ENCODE assay signal across 9 mouse cellular contexts in genomic region chr6:136930677-136931076, GRCm38 (mm10). TPM values are rescaled to one million over a fixed set of nuclear protein-coding genes. Genes with fewer than 3 reads are reported as not detected.
A peak's percentile ranks its signal among the peaks of the same experiment; 100 is the strongest.
DNase-seq lines count a peak whose midpoint lies in the region; ATAC-seq lines count a peak whose summit lies in the region.
"Had no signal": no experiment of that assay in that cellular context is flagged by ENCODE, and none has a peak within 500 bp of the region (broad histone marks: within the 10 kb centered on the region; RNA-seq: fewer than 3 reads in every experiment).

No protein-coding gene starts in this region.

- H3K9ac ChIP-seq in kidney, embryonic 15.5 days, result no peak overlapping the region

- peak; percentile 42 for DNase-seq in gastrocnemius, postnatal 25 days
- no peak for DNase-seq in gastrocnemius, postnatal 10 days
- DNase-seq in heart, embryonic 10.5 days (ENCODE audit: low spot score), result peak; percentile 95
- DNase-seq in lung, postnatal 14 days, result peak; percentile 48
- peak; percentile 41 to 74 for DNase-seq in spleen, postnatal 10 days (ENCODE audit: low spot score in 2 of 2)
- no peak for DNase-seq in layer of hippocampus, postnatal 25 days (ENCODE audit: extremely low spot score in 1 of 2, low spot score in 1 of 2)
- DNase-seq in cerebellum, postnatal 25 days, result no peak

- H3K36me3 ChIP-seq in heart, embryonic 10.5 days, result peaks cover 3% of the 10 kb centered on the region; the same call in 1 of the 2 replicates
- H3K36me3 ChIP-seq in kidney, embryonic 15.5 days, result no peaks in the 10 kb centered on the region

- peak; percentile 95 for ATAC-seq in kidney, embryonic 15.5 days (replicated peaks; ENCODE audit: low FRiP score)
- ATAC-seq: Patski had no signal

- H3K9me3 ChIP-seq in heart, embryonic 10.5 days, result no peaks in the 10 kb centered on the region
- H3K9me3 ChIP-seq in kidney, embryonic 15.5 days (replicated peaks), result no peaks in the 10 kb centered on the region

- 11% methylated on average over 12 of the region's 12 CpGs for WGBS in heart, embryonic 10.5 days
- WGBS in kidney, embryonic 15.5 days, result 19% methylated on average over 12 of the region's 12 CpGs

- H3K27me3 ChIP-seq in heart, embryonic 10.5 days (ENCODE audit: insufficient read depth, poor library complexity, severe bottlenecking), result no peaks in the 10 kb centered on the region
- no peaks in the 10 kb centered on the region for H3K27me3 ChIP-seq in kidney, embryonic 15.5 days
- H3K27me3 ChIP-seq: Patski had no signal

- peaks cover 21% of the 10 kb centered on the region for H3K4me1 ChIP-seq in heart, embryonic 10.5 days
- peaks cover 11% of the 10 kb centered on the region for H3K4me1 ChIP-seq in kidney, embryonic 15.5 days

- H3K27ac ChIP-seq in heart, embryonic 10.5 days, result peak overlapping the region; percentile 90
- peak overlapping the region; percentile 69 for H3K27ac ChIP-seq in kidney, embryonic 15.5 days

- H3K4me3 ChIP-seq in heart, embryonic 10.5 days, result peak overlapping the region; percentile 40
- H3K4me3 ChIP-seq in kidney, embryonic 15.5 days (replicated peaks), result no peak overlapping the region; the same call in 1 of the 2 replicates

- H3K4me2 ChIP-seq in kidney, embryonic 15.5 days, result peak overlapping the region; percentile 37

RNA-seq across cellular contexts. Expression of gene Pde6h, which starts 7.0 kb away (rescaled TPM):
- total RNA-seq in gastrocnemius, postnatal 25 days (2021), result not detected
- not detected for total RNA-seq in gastrocnemius, postnatal 10 days (2021)
- not detected in 2 replicates for polyA plus RNA-seq in heart, embryonic 10.5 days (2016; fragmentation: Nextera tagmentation; extraction: Ambion mirVana)
- 0.26 and 0.40 TPM in 2 replicates for polyA plus RNA-seq in kidney, embryonic 15.5 days (2015; fragmentation: Nextera tagmentation; extraction: Ambion mirVana)
- total RNA-seq in layer of hippocampus, postnatal 25 days (2021), result 1 to 10 TPM; 1.2 TPM

RNA-seq across cellular contexts. Expression of gene Erp27, which starts 8.7 kb away (rescaled TPM):
- total RNA-seq in gastrocnemius, postnatal 25 days (2021), result not detected
- under 1 TPM; 0.21 to 0.29 TPM for total RNA-seq in gastrocnemius, postnatal 10 days (2021)
- polyA plus RNA-seq in heart, embryonic 10.5 days (2016; fragmentation: Nextera tagmentation; extraction: Ambion mirVana), result 0.55 and 0.73 TPM in 2 replicates
- polyA plus RNA-seq in kidney, embryonic 15.5 days (2015; fragmentation: Nextera tagmentation; extraction: Ambion mirVana), result 0.23 and 0.38 TPM in 2 replicates
- under 1 TPM; 0.52 to 0.85 TPM for total RNA-seq in layer of hippocampus, postnatal 25 days (2021)

RNA-seq across cellular contexts. Expression of gene Arhgdib, which starts 11.0 kb away (rescaled TPM):
- 10 to 100 TPM in 1 of 2 experiments, 1 to 10 TPM in 1; 6.3 to 12.1 TPM for total RNA-seq in gastrocnemius, postnatal 25 days (2021)
- total RNA-seq in gastrocnemius, postnatal 10 days (2021), result 10 to 100 TPM; 17.9 to 23.9 TPM
- polyA plus RNA-seq in heart, embryonic 10.5 days (2016; fragmentation: Nextera tagmentation; extraction: Ambion mirVana), result 105 and 111 TPM in 2 replicates
- 62.1 and 63.8 TPM in 2 replicates for polyA plus RNA-seq in kidney, embryonic 15.5 days (2015; fragmentation: Nextera tagmentation; extraction: Ambion mirVana)
- 10 to 100 TPM in 1 of 2 experiments, 1 to 10 TPM in 1; 8.8 to 11.3 TPM for total RNA-seq in layer of hippocampus, postnatal 25 days (2021)

RNA-seq across cellular contexts. Expression of gene Mgp, which starts 55.1 kb away (rescaled TPM):
- 100 to 1,000 TPM; 102 to 127 TPM for total RNA-seq in gastrocnemius, postnatal 25 days (2021)
- total RNA-seq in gastrocnemius, postnatal 10 days (2021), result 100 to 1,000 TPM; 112 to 171 TPM
- polyA plus RNA-seq in heart, embryonic 10.5 days (2016; fragmentation: Nextera tagmentation; extraction: Ambion mirVana), result 10.7 and 12.2 TPM in 2 replicates
- polyA plus RNA-seq in kidney, embryonic 15.5 days (2015; fragmentation: Nextera tagmentation; extraction: Ambion mirVana), result 210 and 216 TPM in 2 replicates
- 10 to 100 TPM; 18.6 to 25.4 TPM for total RNA-seq in layer of hippocampus, postnatal 25 days (2021)

Comparison
In these comparisons a context has a peak if more than half of its experiments do, and no peak if none do; other contexts are left out.
1. DNase-seq: peak in gastrocnemius, postnatal 25 days (single experiment), heart, embryonic 10.5 days (single experiment), lung, postnatal 14 days (single experiment) and spleen, postnatal 10 days (2 of 2); none in gastrocnemius, postnatal 10 days (single experiment), layer of hippocampus, postnatal 25 days (0 of 2) and cerebellum, postnatal 25 days (0 of 2).